Comparison of ENCODE assay signal across 17 mouse cellular contexts in the genomic region with DNA sequence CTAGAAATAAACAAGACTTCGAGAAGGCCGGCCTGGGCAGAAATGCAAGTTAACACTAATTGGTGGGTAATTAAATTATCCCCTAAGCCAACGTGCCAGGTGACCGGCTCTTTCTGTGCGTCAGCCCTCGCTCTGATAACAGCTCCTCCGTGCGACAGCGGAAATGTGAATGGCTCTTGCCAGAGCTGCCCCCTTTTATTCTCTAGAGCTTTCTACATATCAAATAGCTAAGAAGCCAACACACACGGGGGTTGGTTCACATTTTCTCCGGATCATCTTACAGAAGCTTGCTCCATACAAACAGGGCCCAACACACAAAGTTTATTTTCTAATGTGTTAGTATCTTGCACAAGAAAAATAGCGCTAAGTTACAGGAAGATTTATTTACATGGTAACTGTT.
A peak's percentile ranks its signal among the peaks of the same experiment; 100 is the strongest.
DNase-seq lines count a peak whose midpoint lies in the region; ATAC-seq and TF ChIP-seq lines count a peak whose summit lies in the region.
"Had no signal": no experiment of that assay in that cellular context is flagged by ENCODE, and none has a peak within 500 bp of the region (broad histone marks: within the 10 kb centered on the region; RNA-seq: fewer than 3 reads in every experiment).

No protein-coding gene starts in this region.

- H3K9ac ChIP-seq in kidney, embryonic 16.5 days (replicated peaks; ENCODE audit: low read length), result no peak overlapping the region
- no peak overlapping the region for H3K9ac ChIP-seq in embryonic facial prominence, embryonic 13.5 days
- H3K9ac ChIP-seq: embryonic facial prominence, embryonic 15.5 days; forebrain, postnatal 0 days; heart, embryonic 15.5 days; midbrain, embryonic 12.5 days had no signal

- no peaks in the 10 kb centered on the region for H3K36me3 ChIP-seq in kidney, embryonic 16.5 days (ENCODE audit: insufficient read depth, low read length)
- H3K36me3 ChIP-seq in embryonic facial prominence, embryonic 13.5 days, result no peaks in the 10 kb centered on the region
- H3K36me3 ChIP-seq: embryonic facial prominence, embryonic 15.5 days; heart, embryonic 15.5 days; midbrain, embryonic 12.5 days had no signal

- H3K27me3 ChIP-seq in kidney, embryonic 16.5 days (ENCODE audit: insufficient read depth, low read length), result peaks cover 27% of the 10 kb centered on the region; the same call in 1 of the 2 replicates
- H3K27me3 ChIP-seq in embryonic facial prominence, embryonic 13.5 days, result peaks cover 82% of the 10 kb centered on the region

- H3K9me3 ChIP-seq in kidney, embryonic 16.5 days (ENCODE audit: low read length), result no peaks in the 10 kb centered on the region
- H3K9me3 ChIP-seq in embryonic facial prominence, embryonic 13.5 days, result no peaks in the 10 kb centered on the region
- H3K9me3 ChIP-seq: embryonic facial prominence, embryonic 15.5 days; heart, embryonic 15.5 days; midbrain, embryonic 12.5 days had no signal

- intact Hi-C loops in gastrocnemius, adult 2 months (cut with DNase I), result loop anchor here (2.0 kb wide), 1 partner anchor 279 kb away; no protein-coding TSS in a partner anchor
- intact Hi-C loops in gastrocnemius, postnatal 14 days (cut with DNase I; ENCODE audit: low total_unique reads), result loop anchor here (10.0 kb wide), 1 partner anchor 123 kb away; no protein-coding TSS in a partner anchor
- intact Hi-C loops in left cerebral cortex, adult 2 months (cut with DNase I), result loop anchor here (2.0 kb wide), 1 partner anchor 121 kb away; no protein-coding TSS in a partner anchor

- H3K4me1 ChIP-seq in kidney, embryonic 16.5 days (ENCODE audit: insufficient read depth, low read length), result peaks cover 48% of the 10 kb centered on the region
- peaks cover 49% of the 10 kb centered on the region for H3K4me1 ChIP-seq in embryonic facial prominence, embryonic 13.5 days

- no peak overlapping the region for H3K4me2 ChIP-seq in kidney, embryonic 16.5 days (replicated peaks; ENCODE audit: low read depth, low read length)
- peak overlapping the region; percentile 28; the same call in 1 of the 2 replicates for H3K4me2 ChIP-seq in embryonic facial prominence, embryonic 13.5 days
- H3K4me2 ChIP-seq: embryonic facial prominence, embryonic 15.5 days; heart, embryonic 15.5 days; liver, embryonic 11.5 days; midbrain, embryonic 12.5 days had no signal

- WGBS in kidney, embryonic 16.5 days, result 12% methylated on average over 12 of the region's 12 CpGs
- 3% methylated on average over 12 of the region's 12 CpGs for WGBS in embryonic facial prominence, embryonic 13.5 days

- DNase-seq in gastrocnemius, adult 2 months, result peak; percentile 12
- no peak for DNase-seq in gastrocnemius, postnatal 14 days
- no peak for DNase-seq in kidney, adult 9 months
- DNase-seq in cerebellum, adult 11-12 months, result no peak
- no peak for DNase-seq in left cerebral cortex, adult 2 months (ENCODE audit: extremely low spot score in 1 of 2, low spot score in 2 of 2)
- DNase-seq: cerebellum, adult 2 months; forebrain, postnatal 0 days; gastrocnemius, postnatal 10 days; kidney, adult 2 months had no signal

- no peak overlapping the region for H3K27ac ChIP-seq in gastrocnemius, adult 2 months
- H3K27ac ChIP-seq in kidney, embryonic 16.5 days (ENCODE audit: low read length), result peak overlapping the region; percentile 85
- H3K27ac ChIP-seq in embryonic facial prominence, embryonic 13.5 days, result no peak overlapping the region
- no peak overlapping the region for H3K27ac ChIP-seq in left cerebral cortex, adult 2 months
- H3K27ac ChIP-seq: embryonic facial prominence, embryonic 15.5 days; heart, embryonic 15.5 days; hindbrain, postnatal 0 days; midbrain, embryonic 12.5 days had no signal

- no peak for TF ChIP-seq CTCF in gastrocnemius, adult 2 months (IDR thresholded peaks at IDR 0.05)
- TF ChIP-seq CTCF in left cerebral cortex, adult 2 months (IDR thresholded peaks at IDR 0.05), result no peak

- no peak overlapping the region for H3K4me3 ChIP-seq in gastrocnemius, adult 2 months
- no peak overlapping the region for H3K4me3 ChIP-seq in kidney, embryonic 16.5 days (ENCODE audit: low read length)
- H3K4me3 ChIP-seq in embryonic facial prominence, embryonic 13.5 days, result no peak overlapping the region
- H3K4me3 ChIP-seq in left cerebral cortex, adult 2 months, result no peak overlapping the region
- H3K4me3 ChIP-seq: embryonic facial prominence, embryonic 15.5 days; heart, embryonic 15.5 days; midbrain, embryonic 12.5 days had no signal

- ATAC-seq in kidney, embryonic 16.5 days (ENCODE audit: low FRiP score, low TSS enrichment), result no peak
- peak; percentile 28; the same call in 1 of the 2 replicates for ATAC-seq in common myeloid progenitor, adult 5-6 weeks (replicated peaks; ENCODE audit: low read depth, poor library complexity, severe bottlenecking)
- no peak for ATAC-seq in embryonic facial prominence, embryonic 13.5 days (ENCODE audit: insufficient number of reproducible peaks, insufficient read depth, low FRiP score, low TSS enrichment, low read depth)
- ATAC-seq: forebrain, postnatal 0 days; hindbrain, postnatal 0 days had no signal
